Mouse (Mus musculus) heart, adult 2 months (tissue): ENCODE measurements around the gene Ubald1.

ENCODE experiments used
- CTCF ChIP-seq: fragments of 200-600 bp; IDR thresholded peaks from 2 replicates; pipeline ENCODE4 v1.8.1; 2022; ENCODE audit warnings: antibody characterized with exemption, mild to moderate bottlenecking, moderate library complexity
- POLR2A ChIP-seq: fragments of 200-500 bp; IDR thresholded peaks from 2 replicates; pipeline ENCODE4 v1.6.1; 2011; ENCODE audit warnings: mild to moderate bottlenecking, low read depth, low read length, control low read depth; ENCODE audit not compliant: insufficient read depth

DNA sequence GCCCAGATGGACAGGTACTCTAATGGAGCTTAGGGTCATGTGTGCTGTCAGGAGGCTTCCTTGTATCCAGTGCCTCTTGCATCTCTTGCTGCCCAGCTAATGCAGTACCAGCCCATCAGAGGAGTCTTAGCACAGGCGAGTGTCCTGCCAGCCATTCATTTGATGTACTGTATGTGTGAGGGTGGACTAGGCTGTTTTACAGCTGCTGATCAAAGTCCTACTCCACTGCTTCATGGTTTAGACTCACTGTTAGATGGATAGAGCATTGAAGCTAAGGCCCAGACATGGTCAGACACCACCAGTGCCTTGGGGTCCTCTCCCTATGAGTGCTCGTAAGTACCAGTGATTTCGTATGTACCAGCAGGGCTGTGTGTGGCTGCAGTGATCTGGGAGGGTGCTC, 24.8 kb upstream of the Ubald1 start:
- TF ChIP-seq CTCF (no peak), POLR2A (no peak)
